In genomic region chr19:59198161-59198560, GRCm38 (mm10) we compare ENCODE assay signal across 8 mouse cellular contexts. TPM values are rescaled to one million over a fixed set of nuclear protein-coding genes. Genes with fewer than 3 reads are reported as not detected.
DNase-seq lines count a peak whose midpoint lies in the region; ATAC-seq and TF ChIP-seq lines count a peak whose summit lies in the region.
"Had no signal": no experiment of that assay in that cellular context is flagged by ENCODE, and none has a peak within 500 bp of the region (broad histone marks: within the 10 kb centered on the region; RNA-seq: fewer than 3 reads in every experiment).

No protein-coding gene starts in this region.

- H3K4me2 ChIP-seq in liver, embryonic 12.5 days, result no peak overlapping the region

- peaks cover 21% of the 10 kb centered on the region for H3K27me3 ChIP-seq in liver, adult 2 months (ENCODE audit: control insufficient read depth, insufficient read depth, low read length)
- peaks cover 58% of the 10 kb centered on the region for H3K27me3 ChIP-seq in liver, embryonic 12.5 days (replicated peaks)

- H3K79me2 ChIP-seq in liver, adult 2 months (ENCODE audit: control insufficient read depth, insufficient read depth, low read length), result no peaks in the 10 kb centered on the region

- no peaks in the 10 kb centered on the region for H3K36me3 ChIP-seq in liver, adult 2 months (ENCODE audit: control insufficient read depth, insufficient read depth, low read length)
- no peaks in the 10 kb centered on the region for H3K36me3 ChIP-seq in liver, embryonic 12.5 days

- H3K27ac ChIP-seq in liver, adult 2 months (replicated peaks; ENCODE audit: insufficient read depth, low read depth, low read length), result no peak overlapping the region
- H3K27ac ChIP-seq in liver, embryonic 12.5 days, result no peak overlapping the region

- ATAC-seq in liver, embryonic 12.5 days, result no peak

- 0 out of 2 replicates have a peak, but pooled peaks cover 8% of the 10 kb centered on the region for H3K9me3 ChIP-seq in liver, embryonic 12.5 days (replicated peaks)

- H3K9ac ChIP-seq in liver, adult 2 months (ENCODE audit: low read depth, low read length), result no peak overlapping the region
- H3K9ac ChIP-seq in liver, embryonic 12.5 days, result no peak overlapping the region

- H3K4me1 ChIP-seq in liver, adult 2 months (ENCODE audit: control insufficient read depth, insufficient read depth, low read length), result peaks cover 2% of the 10 kb centered on the region; the same call in 1 of the 2 replicates
- H3K4me1 ChIP-seq in liver, embryonic 12.5 days, result no peaks in the 10 kb centered on the region; the same call in 1 of the 2 replicates

- DNase-seq in liver, adult 2 months (ENCODE audit: extremely low read depth, low read depth, low spot score), result peak; percentile 34
- peak; percentile 78 for DNase-seq in ZHBTc4 (ENCODE audit: low read depth, low spot score)
- DNase-seq in embryo, embryonic 11.5 days (ENCODE audit: low read depth, low spot score), result peak; percentile 34
- DNase-seq in kidney, postnatal 14 days, result peak; percentile 73
- peak; percentile 60 for DNase-seq in mesoderm, embryonic 11.5 days (ENCODE audit: low read depth, low spot score)
- DNase-seq in testis, postnatal 14 days (ENCODE audit: low spot score), result peak; percentile 30

- no peak for TF ChIP-seq POLR2A in liver, adult 2 months (IDR thresholded peaks at IDR 0.05; ENCODE audit: extremely low read depth, insufficient read depth, low read length)

- WGBS in liver, adult 2 months, result 34% methylated on average over 7 of the region's 7 CpGs
- 33% methylated on average over 7 of the region's 7 CpGs for WGBS in liver, embryonic 12.5 days (ENCODE audit: insufficient replicate concordance)

- TF ChIP-seq CTCF in liver, adult 2 months (IDR thresholded peaks at IDR 0.05; ENCODE audit: low read depth, low read length), result peak; percentile 94

- no peak overlapping the region for H3K4me3 ChIP-seq in liver, adult 2 months (ENCODE audit: insufficient read depth, low read depth, low read length)
- no peak overlapping the region for H3K4me3 ChIP-seq in liver, embryonic 12.5 days

RNA-seq across cellular contexts. Expression of gene Kcnk18, which starts 20.9 kb away (rescaled TPM):
- not detected in 2 replicates for total RNA-seq in liver, adult 2 months (2014; rRNA removed)
- not detected in 2 replicates for polyA plus RNA-seq in liver, adult 2 months (2012; rRNA removed)
- not detected in 2 replicates for polyA plus RNA-seq in liver, embryonic 12.5 days (2016; fragmentation: Nextera tagmentation; extraction: Ambion mirVana)
- total RNA-seq: layer of hippocampus, adult 18-20 months had no signal

RNA-seq across cellular contexts. Expression of gene Vax1, which starts 28.3 kb away (rescaled TPM):
- total RNA-seq in liver, adult 2 months (2014; rRNA removed), result not detected in 2 replicates
- not detected in 2 replicates for polyA plus RNA-seq in liver, adult 2 months (2012; rRNA removed)
- not detected in 2 replicates for polyA plus RNA-seq in liver, embryonic 12.5 days (2016; fragmentation: Nextera tagmentation; extraction: Ambion mirVana)
